Mouse (Mus musculus) monocyte, adult 59 days (primary cell): ENCODE results near the gene Zglp1. TPM values are rescaled to one million over a fixed set of nuclear protein-coding genes. Genes with fewer than 3 reads are reported as not detected.

Experiments
- total RNA-seq, 2 experiments: library from RNA; stranded (reverse); gene quantifications; one replicate each; pipeline ENCODE4 v1.2.4; 2023

Zglp1 gene
- total RNA-seq = 1 to 10 TPM in 1 of 2 experiments, not detected in 1; 1.0 TPM

DNA sequence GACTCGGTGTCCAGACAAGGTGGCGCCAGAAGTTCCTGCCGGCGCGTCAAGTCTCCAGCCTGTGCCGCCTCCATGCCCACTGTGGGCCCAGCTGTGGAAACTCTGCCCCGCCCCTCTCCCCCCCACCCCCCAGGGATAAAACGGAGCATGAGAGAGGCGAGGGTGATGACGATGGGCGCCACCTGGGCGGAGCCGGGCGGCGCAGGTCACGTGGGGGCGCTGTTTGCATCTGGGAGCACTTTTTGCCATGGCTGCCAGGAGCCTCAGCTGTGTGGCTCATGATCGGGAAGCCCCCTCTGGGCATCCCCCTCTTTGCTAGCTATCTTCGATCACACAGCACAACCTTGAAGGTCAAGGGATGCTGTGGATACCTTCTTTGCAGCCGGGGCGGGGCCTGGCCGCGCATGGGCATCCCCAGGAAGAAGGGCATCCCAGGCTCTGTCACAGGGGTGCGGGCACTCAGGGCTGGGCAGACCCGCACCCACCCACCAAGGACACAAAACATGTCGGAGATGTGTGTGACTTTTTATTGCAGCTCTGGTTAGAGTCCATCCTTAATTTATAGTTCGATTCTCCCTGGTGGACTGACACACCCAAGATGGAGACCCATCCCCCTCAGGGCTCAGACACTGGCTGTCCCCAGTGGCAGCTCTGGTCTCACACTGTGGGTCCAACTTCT lies at the start of gene Zglp1:
Gene Zglp1, minus strand, starts transcription at position 88 of the 679 bp plus-strand sequence.

DNA sequence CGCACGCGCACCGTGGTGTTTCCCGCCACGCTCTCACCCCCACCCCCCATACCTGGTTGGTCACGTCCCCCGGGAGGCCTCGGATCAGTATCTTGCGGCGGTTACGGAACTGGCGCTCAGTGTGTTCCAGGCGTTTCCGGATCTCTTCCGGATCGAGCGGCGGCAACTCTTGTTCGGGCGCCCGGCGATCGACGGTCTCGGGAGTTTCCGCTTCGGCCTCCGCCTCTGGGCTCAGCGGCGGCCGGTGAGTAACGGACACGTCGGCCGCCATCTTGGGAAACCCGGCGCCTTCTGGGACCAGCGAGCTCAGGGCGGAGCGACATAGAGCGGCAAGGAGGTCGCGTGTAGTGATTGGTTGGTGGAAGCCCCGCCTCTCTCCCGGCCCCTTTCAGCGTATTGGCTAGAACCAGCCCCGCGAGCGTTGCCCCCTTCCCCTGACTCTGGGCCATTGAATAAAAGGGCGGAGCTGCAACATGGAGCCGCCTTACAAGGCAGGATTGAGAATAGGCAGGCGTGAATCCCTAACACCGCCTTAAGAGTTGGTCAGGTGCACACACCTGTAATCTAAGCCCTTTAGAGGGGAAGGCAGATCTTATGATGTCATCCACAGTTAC lies 24.9 kb upstream of the Zglp1 start, which contains the start of the genes Gm38431 and Raver1:
Gene Gm38431, minus strand, starts transcription at position 291 of the 614 bp plus-strand sequence.
Gene Raver1, minus strand, starts transcription at position 302 of the 614 bp plus-strand sequence.

DNA sequence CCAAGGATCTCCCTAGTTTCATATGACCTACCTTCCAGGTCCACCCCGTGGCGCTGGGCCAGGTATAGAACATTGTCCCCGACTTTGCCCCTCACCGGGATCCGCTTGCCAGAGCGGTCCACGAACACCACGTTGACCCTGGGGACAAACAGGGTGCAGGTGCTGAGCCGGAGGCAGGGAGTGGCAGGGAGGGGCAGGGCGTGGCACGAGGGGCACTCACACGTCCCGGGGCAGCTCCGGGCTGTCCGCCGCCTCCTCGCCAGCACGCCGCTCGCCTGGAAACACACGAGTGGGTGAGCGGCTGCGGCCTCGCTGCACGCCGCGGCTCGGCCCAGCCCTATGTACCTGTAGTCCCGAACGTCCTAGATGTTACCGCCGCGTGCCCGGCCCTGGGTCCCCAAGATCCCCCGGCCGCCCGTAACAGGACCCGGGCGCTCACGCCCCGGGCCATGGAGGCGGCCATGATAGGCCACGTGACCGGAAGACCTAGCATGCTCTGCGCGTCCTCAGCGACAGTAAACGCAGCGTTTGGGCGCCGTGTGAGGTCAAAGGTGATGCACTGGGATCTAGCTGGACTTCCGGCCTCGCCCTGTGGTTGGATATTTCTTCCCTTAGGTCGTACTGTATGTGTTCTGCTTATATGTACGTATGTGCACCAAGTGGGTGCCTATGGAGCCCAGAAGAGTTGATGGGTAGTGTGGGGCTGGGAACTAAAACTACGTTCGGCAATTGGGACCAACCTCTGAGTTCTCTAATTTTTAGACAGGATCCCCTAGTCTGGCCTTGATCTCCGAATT lies 6.3 kb upstream of the Zglp1 start, which contains the start of the genes Gm49373 and Fdx1l:
Gene Gm49373, minus strand, starts transcription at position 53 of the 797 bp plus-strand sequence.
Gene Fdx1l, minus strand, starts transcription at position 571 of the 797 bp plus-strand sequence.

DNA sequence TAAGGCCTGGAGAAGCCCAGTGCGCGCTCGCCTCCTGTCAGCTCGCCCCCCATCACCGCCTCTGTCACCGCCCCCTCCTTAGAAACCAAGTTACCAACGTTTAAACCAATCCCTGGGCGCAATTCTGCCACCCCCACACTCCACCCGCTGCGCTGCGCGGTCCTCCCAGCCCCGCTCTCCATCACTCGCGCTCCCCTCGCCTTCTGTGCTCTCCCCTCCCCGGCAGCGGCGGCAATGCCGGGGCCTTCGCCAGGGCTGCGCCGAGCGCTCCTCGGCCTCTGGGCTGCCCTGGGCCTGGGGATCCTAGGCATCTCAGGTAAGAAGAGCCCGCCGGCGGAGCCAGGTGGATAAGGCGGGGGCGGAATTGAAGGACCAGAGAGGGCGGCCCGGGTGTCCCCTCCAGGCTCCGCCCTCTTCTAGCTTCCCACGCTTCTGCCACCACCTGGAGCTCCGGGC lies 35.0 kb downstream of the Zglp1 start, which contains the start of gene Icam5:
Gene Icam5, plus strand, starts transcription at position 178 of the 456 bp plus-strand sequence.

DNA sequence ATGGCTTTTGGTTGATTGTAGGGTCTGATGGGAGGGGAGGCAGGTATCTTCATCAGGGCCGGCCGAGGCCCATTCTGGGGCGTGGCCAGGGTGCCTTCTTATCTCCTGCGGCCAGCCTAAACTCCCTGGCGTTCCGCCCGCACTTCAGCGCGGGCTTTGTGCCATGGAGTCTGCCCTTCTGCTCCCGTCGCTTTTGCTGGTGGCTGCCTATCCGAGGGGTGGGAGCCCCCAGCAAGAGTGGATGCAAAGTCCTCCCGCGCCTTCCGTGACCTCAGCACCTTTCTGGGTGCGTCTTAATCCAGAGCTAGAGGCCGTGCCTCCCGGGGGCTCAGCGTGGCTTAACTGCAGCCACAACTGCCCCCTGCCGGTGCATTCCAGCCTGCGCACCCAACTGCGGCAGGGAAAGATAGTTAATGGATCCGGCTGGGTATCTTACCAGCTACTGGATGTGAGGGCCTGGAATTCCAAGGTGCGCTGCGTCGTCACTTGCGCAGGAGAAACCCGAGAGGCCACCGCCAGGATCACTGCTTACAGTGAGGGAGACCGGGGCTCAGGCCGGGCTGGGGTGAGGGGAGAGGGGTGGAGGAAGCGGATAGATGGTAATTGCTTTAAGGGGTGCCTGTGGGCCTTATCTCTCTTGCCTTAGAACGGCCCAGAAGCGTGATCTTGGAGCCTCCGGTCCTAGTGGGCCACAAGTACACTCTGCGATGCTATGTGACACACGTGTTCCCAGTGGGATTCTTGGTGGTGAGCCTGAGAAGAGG lies 37.4 kb downstream of the Zglp1 start, which contains the start of gene Icam4:
Gene Icam4, plus strand, starts transcription at position 83 of the 764 bp plus-strand sequence.

DNA sequence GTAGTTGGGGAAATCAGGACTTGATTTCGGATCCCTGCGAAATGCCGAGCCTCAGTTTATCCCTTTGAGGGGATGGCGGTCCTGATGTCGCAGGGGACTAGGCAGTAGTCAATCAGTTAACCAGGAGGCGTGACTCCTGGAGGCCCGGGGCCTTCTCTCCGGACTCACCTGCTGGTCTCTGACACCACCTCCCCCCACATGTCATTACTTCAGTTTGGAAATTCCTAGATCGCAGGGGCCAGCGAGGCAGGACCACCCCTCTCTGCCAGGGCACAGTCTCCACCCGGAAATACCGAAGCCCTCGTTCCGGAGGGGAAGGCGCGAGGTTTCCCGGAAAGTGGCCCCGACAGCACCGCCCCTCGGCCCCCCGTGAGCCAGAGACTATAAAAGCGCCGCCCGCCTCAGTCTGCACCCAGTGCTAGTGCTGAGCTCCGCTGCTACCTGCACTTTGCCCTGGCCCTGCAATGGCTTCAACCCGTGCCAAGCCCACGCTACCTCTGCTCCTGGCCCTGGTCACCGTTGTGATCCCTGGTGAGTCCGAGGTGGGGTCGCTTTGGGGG lies 51.2 kb downstream of the Zglp1 start, which contains the start of gene Icam1:
Gene Icam1, plus strand, starts transcription at position 415 of the 560 bp plus-strand sequence.

Other genes with a start within 250 kb of the Zglp1 start
- gene Rdh8, start 248.6 kb downstream of the Zglp1 start, total RNA-seq = not detected
- gene A230050P20Rik, start 198.5 kb downstream of the Zglp1 start, total RNA-seq = 10 to 100 TPM; 17.2 to 19.6 TPM
- 1 to 10 TPM in 1 of 2 experiments, under 1 TPM in 1; 0.88 to 1.1 TPM for gene Angptl6, start 187.4 kb downstream of the Zglp1 start, total RNA-seq
- gene Ppan, start 178.9 kb downstream of the Zglp1 start, total RNA-seq = 10 to 100 TPM; 40.2 to 45.5 TPM
- gene Eif3g, start 168.5 kb downstream of the Zglp1 start, total RNA-seq = 100 to 1,000 TPM; 118 to 121 TPM
- gene Dnmt1, start 107.2 kb downstream of the Zglp1 start, total RNA-seq = 10 to 100 TPM; 33.0 to 34.9 TPM
- 10 to 100 TPM; 13.7 to 15.0 TPM for gene S1pr2, start 90.3 kb downstream of the Zglp1 start, total RNA-seq
- 10 to 100 TPM; 55.9 to 65.5 TPM for gene Mrpl4, start 64.4 kb downstream of the Zglp1 start, total RNA-seq
- 100 to 1,000 TPM; 170 to 179 TPM for gene Icam1, start 51.1 kb downstream of the Zglp1 start, total RNA-seq
- gene Icam4, start 37.7 kb downstream of the Zglp1 start, total RNA-seq = 1 to 10 TPM; 1.8 to 3.4 TPM
- gene Icam5, start 35.0 kb downstream of the Zglp1 start, total RNA-seq = under 1 TPM; 0.33 to 0.47 TPM
- under 1 TPM in 1 of 2 experiments, not detected in 1; 0.52 TPM for gene Gm49373, start 6.0 kb upstream of the Zglp1 start, total RNA-seq
- 10 to 100 TPM; 20.9 to 22.5 TPM for gene Fdx1l, start 6.5 kb upstream of the Zglp1 start, total RNA-seq
- gene Gm38431, start 24.9 kb upstream of the Zglp1 start, total RNA-seq = 1 to 10 TPM; 2.8 to 5.1 TPM
- 10 to 100 TPM; 63.3 to 65.2 TPM for gene Raver1, start 24.9 kb upstream of the Zglp1 start, total RNA-seq
- gene Tyk2, start 64.2 kb upstream of the Zglp1 start, total RNA-seq = 10 to 100 TPM; 89.4 to 95.2 TPM
- 100 to 1,000 TPM; 116 to 128 TPM for gene Cdc37, start 82.9 kb upstream of the Zglp1 start, total RNA-seq
- gene Pde4a, start 98.6 kb upstream of the Zglp1 start, total RNA-seq = 1 to 10 TPM; 9.0 to 9.6 TPM
- 10 to 100 TPM; 28.1 TPM for gene Keap1, start 172.3 kb upstream of the Zglp1 start, total RNA-seq
- 10 to 100 TPM; 61.9 to 82.6 TPM for gene S1pr5, start 181.3 kb upstream of the Zglp1 start, total RNA-seq
- 10 to 100 TPM; 52.4 to 53.1 TPM for gene Atg4d, start 198.2 kb upstream of the Zglp1 start, total RNA-seq
- 10 to 100 TPM; 94.5 to 96.4 TPM for gene Kri1, start 220.9 kb upstream of the Zglp1 start, total RNA-seq
- gene Cdkn2d, start 224.3 kb upstream of the Zglp1 start, total RNA-seq = 10 to 100 TPM; 43.1 to 53.2 TPM
- gene Ap1m2, start 245.2 kb upstream of the Zglp1 start, total RNA-seq = 1 to 10 TPM in 1 of 2 experiments, under 1 TPM in 1; 0.76 to 1.2 TPM